Mouse (Mus musculus) urinary bladder, adult 18-20 months (tissue): Measurements from ENCODE around the gene Tspo.

Source experiments
- DNase-seq, 2 experiments: peaks; one replicate each; pipeline ENCODE4 v3.0.0; 2022; ENCODE audit warnings: low spot score in 2 of 2, mixed read lengths in 2 of 2

Tspo gene

GRCm38 (mm10) chr15:83563327-83563856 lies at the start of gene Tspo, which contains the start of gene Mcat:
TSS of gene Tspo (plus strand) at chr15:83563592.
TSS of gene Mcat (minus strand) at chr15:83563787.
- DNase-seq: peak; percentile 59 to 76

DNA sequence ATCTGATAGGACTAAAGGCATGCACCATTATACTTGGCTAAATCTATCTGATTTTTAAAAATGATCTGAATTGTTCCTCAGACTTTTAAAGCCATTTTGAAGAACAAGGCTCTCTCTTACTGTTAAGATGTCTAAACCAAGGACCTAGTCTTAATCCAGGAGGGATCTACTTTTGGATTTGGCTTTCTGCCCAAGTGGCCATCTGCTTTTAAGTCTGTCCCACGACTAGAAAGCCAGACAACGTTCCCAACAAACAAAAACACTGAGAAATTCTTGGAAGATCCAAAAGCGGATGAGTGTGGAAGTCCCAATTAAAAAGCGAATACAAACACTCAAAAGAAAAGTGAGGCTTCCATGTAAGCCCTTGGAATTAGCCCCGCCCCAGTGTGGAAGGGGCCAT lies 48.4 kb upstream of the Tspo start:
- DNase-seq: no peak

DNA sequence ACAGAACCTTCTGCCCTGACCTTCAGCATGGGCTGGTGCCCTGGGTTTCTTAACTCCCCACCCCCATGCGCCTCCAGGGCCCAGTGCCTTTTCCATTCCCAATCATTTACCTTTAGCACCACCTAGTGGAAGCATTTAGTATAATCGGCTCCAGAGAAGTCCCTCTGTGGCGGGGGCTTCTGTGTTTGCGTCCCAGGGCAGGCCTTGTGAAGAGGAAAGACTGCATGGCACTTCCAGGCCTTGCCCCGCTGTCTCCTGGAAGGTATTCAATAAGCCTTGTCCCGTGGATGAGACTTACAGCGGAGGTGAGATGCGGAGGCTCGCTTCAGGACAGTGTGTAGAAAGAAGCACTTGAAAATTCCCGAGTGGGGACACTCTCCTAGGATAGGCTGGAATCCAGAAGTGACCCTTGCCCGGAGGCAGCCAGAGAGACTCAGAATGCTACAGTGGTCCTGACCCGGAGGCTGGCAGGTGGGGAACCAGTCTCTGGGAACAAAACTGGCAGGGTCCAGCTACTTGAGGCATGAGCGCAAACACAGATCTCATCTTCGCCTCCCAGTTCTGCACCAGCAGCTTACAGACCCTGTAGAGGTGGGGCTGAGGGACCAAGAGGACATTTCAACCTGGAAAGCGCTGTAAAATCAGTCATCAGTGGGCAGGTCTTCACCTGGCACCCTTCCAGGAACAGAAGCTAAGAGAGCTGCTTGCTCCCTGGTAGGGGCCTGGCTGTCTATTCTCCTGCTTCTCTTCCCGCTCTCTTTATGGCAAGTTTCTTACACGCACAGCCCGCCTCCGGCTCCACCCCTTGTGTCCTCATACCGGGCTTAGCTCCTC lies 45.0 kb upstream of the Tspo start:
- peak in 1 of 2 experiments; percentile 41 for DNase-seq

- no peak for DNase-seq
Measured at GRCm38 (mm10) chr15:83520861-83521382, 42.5 kb upstream of the Tspo start.

DNA sequence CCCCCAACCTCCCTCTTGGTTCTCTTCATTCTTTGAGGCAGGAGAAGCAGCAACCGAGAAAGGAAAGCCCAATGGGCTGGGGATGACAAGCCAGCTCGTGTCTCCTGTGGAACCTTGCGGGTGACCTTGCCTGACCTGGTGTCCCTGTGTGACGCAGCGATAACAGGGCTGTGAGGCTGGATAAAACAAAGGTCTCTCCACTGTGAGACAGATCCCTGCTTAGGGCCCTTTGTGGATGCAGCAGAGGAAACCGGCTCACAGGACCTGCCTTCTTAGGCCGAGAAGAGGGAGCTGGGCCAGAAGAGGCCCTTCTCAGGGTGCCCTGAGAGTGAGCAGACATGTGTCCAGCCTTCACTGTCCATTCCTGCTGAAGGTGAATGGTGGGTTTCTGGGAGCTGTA lies 40.2 kb upstream of the Tspo start:
- DNase-seq: no peak

- DNase-seq: no peak
Measured at GRCm38 (mm10) chr15:83523638-83524332, 39.6 kb upstream of the Tspo start.

GRCm38 (mm10) chr15:83524333-83524729 lies 39.1 kb upstream of the Tspo start:
- no peak for DNase-seq

DNA sequence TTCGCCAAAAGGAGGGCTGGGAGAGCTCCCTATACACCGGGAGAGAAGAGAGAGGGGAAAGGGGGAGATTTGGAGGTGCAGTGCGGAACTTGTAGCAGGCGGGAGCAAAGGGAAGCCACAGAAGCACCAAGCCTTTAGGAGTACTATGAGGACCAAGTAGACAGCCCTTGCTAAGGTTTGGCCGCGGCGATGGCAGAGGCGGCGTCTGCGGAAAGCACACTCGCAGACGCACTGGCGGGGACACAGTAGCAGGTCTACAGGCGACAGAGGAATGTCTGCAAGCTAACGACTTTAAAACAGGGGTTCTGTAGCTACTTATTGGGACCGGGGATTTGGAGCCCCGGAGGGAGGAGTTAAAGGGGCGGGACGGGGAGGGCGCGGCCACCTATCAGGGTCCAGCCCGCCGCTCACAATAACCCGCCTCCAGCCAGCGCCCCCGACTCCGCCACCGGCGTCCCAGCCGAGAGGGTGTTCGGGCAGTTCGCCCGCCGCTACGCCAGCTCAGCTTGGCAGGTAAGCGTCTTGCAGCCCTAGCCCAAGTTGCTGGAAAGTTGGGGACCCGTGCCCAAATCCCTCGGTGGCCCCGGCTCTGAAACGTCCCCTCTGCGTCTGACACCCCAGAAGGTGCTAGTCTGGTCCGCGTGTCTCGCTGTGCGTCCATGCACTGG lies 36.8 kb upstream of the Tspo start, which contains the start of gene Bik:
Gene Bik (plus strand): TSS at position 439 of the 668 bp plus-strand sequence.
- DNase-seq: peak; percentile 56 to 71

GRCm38 (mm10) chr15:83527092-83527437 lies 36.3 kb upstream of the Tspo start:
- DNase-seq: no peak

GRCm38 (mm10) chr15:83527747-83528146 lies 35.6 kb upstream of the Tspo start:
- no peak for DNase-seq

- no peak for DNase-seq
Measured at GRCm38 (mm10) chr15:83528892-83529291, 34.5 kb upstream of the Tspo start.

GRCm38 (mm10) chr15:83529765-83530164 lies 33.6 kb upstream of the Tspo start:
- no peak for DNase-seq

GRCm38 (mm10) chr15:83530233-83530632 lies 33.2 kb upstream of the Tspo start:
- peak in 1 of 2 experiments; percentile 76 for DNase-seq

GRCm38 (mm10) chr15:83530688-83531087 lies 32.7 kb upstream of the Tspo start:
- peak in 1 of 2 experiments; percentile 65 for DNase-seq

- no peak for DNase-seq
Measured at GRCm38 (mm10) chr15:83531961-83532469, 31.4 kb upstream of the Tspo start.

- DNase-seq: no peak
Measured at GRCm38 (mm10) chr15:83532606-83533005, 30.8 kb upstream of the Tspo start.

DNA sequence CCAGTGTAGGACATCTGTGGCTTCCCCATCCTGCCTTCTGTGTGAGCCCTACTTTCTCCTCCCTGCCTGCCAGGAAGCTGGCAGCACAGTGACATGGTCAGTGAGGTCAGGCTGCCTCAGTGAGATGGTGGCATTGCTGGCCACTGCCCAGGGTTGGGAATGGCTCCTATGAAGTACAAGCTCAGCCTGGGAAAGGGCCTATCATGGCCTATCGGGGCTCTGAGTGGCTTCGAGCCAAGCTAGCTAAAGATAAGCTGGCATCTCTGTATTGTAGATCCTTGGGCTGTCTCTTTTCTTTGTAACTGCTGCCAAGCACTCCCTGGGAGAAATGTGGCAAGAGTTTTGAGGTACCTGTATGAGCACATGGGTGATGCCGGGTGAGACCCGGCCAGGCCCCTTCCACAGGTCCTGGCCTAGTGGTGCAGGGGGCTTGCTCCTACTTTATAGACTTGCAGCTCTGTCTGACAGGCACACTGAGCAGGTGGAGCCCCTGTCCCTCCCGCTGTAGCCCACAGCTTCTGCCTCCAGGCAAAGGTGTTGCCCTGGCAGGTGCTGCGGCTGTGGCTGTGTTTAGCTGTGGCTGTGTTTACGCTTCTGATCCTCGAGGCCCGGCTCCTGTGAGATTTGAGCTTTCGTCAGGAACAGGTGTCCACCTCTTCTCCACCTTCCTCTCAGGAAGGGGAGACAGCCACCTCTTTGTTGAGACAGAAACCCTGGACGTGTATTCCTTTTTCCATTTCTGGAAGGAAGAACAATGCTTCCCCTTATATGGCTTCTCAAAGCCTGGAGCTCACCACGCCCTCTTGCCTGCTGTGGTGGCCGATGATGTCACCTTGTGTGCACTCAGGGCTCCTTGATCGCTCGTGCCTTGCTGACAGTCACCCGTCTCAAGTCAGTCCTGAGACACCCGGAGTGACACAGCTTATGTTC lies 28.2 kb upstream of the Tspo start:
- DNase-seq: no peak

DNA sequence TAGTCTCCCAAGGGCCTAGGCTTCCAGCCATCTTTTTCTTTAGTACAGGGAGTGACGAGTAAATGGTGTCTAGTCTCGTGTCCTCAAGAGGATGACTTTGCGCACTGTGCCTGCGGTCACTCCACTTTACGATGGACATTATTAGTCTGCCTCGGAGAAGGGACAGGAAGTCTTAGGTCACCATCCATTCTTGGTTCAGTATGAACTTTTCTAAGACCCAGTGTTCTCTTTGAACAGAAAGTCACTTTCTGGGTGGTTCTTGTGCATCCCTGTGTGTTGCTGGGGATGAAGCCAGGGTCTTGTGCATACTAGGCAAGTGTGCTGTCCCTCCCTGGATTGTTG lies 27.5 kb upstream of the Tspo start:
- no peak for DNase-seq

DNA sequence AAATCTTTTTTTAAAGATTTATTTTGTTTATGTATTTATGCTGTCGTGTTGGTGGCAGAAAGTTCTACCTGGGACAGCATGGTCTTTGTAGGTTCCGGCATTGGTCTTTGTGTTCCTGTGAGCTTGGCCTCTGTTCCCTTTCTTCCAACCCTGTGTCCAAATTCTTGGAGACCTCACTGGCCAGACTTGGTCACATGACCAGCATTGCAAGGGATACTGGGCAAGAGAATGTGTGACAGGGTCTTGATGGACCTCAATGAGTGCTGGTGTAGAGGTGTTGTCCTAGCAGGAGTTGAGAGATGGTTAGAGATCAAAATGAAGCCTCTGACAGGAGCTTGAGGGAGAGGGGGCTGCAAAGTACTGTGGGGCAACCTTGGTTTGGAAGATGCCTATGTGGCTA lies 24.5 kb upstream of the Tspo start:
- DNase-seq: no peak

GRCm38 (mm10) chr15:83539905-83540304 lies 23.5 kb upstream of the Tspo start:
- DNase-seq: no peak
